Mouse (Mus musculus) gastrocnemius, postnatal 4 days (tissue): Measurements from ENCODE around the gene Tgif1. TPM values are rescaled to one million over a fixed set of nuclear protein-coding genes. Genes with fewer than 3 reads are reported as not detected.
"Not testable (repeated sequence)": the region's sequence is repeated elsewhere in the genome, so short reads cannot be mapped to it uniquely, and the experiment has no call there.

Experiments used
- DNase-seq, 2 experiments: peaks; one replicate each; pipeline ENCODE4 v3.0.0; 2021 to 2022; ENCODE audit warnings: low spot score in 2 of 2, mixed read lengths in 2 of 2
- total RNA-seq, 2 experiments: library from RNA; stranded (reverse); gene quantifications; 2 replicates each; pipeline ENCODE4 v1.2.3; 2021

Tgif1 gene
- total RNA-seq, 2 experiments from 2014 or later: 16.3 to 18.6 TPM

- DNase-seq: no peak
Observed at GRCm38 (mm10) chr17:70845543-70845942, 7.8 kb downstream of the Tgif1 start.

- DNase-seq: no peak
Observed at GRCm38 (mm10) chr17:70844971-70845370, 8.4 kb downstream of the Tgif1 start.

- DNase-seq: no peak
Observed at GRCm38 (mm10) chr17:70843252-70843651, 10.1 kb downstream of the Tgif1 start.

GRCm38 (mm10) chr17:70838533-70838932, 14.8 kb downstream of the Tgif1 start:
- DNase-seq: no peak

- no peak for DNase-seq
Observed at GRCm38 (mm10) chr17:70838031-70838430, 15.3 kb downstream of the Tgif1 start.

GRCm38 (mm10) chr17:70837474-70837873, 15.9 kb downstream of the Tgif1 start:
- DNase-seq: not testable (repeated sequence)

- DNase-seq: no peak
Observed at GRCm38 (mm10) chr17:70836820-70837219, 16.5 kb downstream of the Tgif1 start.

GRCm38 (mm10) chr17:70835071-70835790, 18.1 kb downstream of the Tgif1 start:
- no peak for DNase-seq

- DNase-seq: no peak
Observed at GRCm38 (mm10) chr17:70834430-70834965, 18.8 kb downstream of the Tgif1 start.

GRCm38 (mm10) chr17:70832544-70832943, 20.8 kb downstream of the Tgif1 start:
- no peak for DNase-seq

GRCm38 (mm10) chr17:70831591-70831990, 21.8 kb downstream of the Tgif1 start:
- no peak for DNase-seq

- no peak for DNase-seq
Observed at GRCm38 (mm10) chr17:70829943-70830715, 23.2 kb downstream of the Tgif1 start.

GRCm38 (mm10) chr17:70829217-70829616, 24.1 kb downstream of the Tgif1 start:
- no peak for DNase-seq

- DNase-seq: no peak
Observed at GRCm38 (mm10) chr17:70828569-70828968, 24.8 kb downstream of the Tgif1 start.

GRCm38 (mm10) chr17:70828180-70828528, 25.2 kb downstream of the Tgif1 start:
- DNase-seq: no peak

GRCm38 (mm10) chr17:70827463-70828179, 25.7 kb downstream of the Tgif1 start:
- not testable (repeated sequence) for DNase-seq

GRCm38 (mm10) chr17:70826227-70826626, 27.1 kb downstream of the Tgif1 start:
- DNase-seq: peak in 1 of 2 experiments; percentile 15

GRCm38 (mm10) chr17:70823083-70823482, 30.3 kb downstream of the Tgif1 start:
- DNase-seq: no peak

- DNase-seq: no peak
Observed at GRCm38 (mm10) chr17:70817862-70818451, 35.4 kb downstream of the Tgif1 start.

- no peak for DNase-seq
Observed at GRCm38 (mm10) chr17:70815001-70815400, 38.3 kb downstream of the Tgif1 start.

- no peak for DNase-seq
Observed at GRCm38 (mm10) chr17:70810795-70811194, 42.6 kb downstream of the Tgif1 start.
